Mouse (Mus musculus) brain, embryonic 14.5 days (tissue): ENCODE data around the gene Ush2a.

Source experiments
- CTCF ChIP-seq: fragments of 200-500 bp; IDR thresholded peaks from 2 replicates; pipeline ENCODE4 v1.5.1; 2012; ENCODE audit warnings: inconsistent platforms, mild to moderate bottlenecking, moderate library complexity, borderline replicate concordance; ENCODE audit not compliant: insufficient read depth, insufficient read length; ENCODE audit errors: extremely low read depth
- POLR2A ChIP-seq: fragments of 200-500 bp; IDR thresholded peaks from 2 replicates; pipeline ENCODE4 v1.6.1; 2012; ENCODE audit warnings: mild to moderate bottlenecking, inconsistent platforms, borderline replicate concordance; ENCODE audit not compliant: poor library complexity, insufficient read depth, insufficient read length, severe bottlenecking; ENCODE audit errors: extremely low read depth

- no peak for TF ChIP-seq POLR2A
- TF ChIP-seq CTCF = no peak
Observed at GRCm38 (mm10) chr1:188321534-188321933, 59.7 kb downstream of the Ush2a start.
